Mouse (Mus musculus) neural tube, embryonic 12.5 days (tissue): ENCODE data around the gene Chuk. TPM values are rescaled to one million over a fixed set of nuclear protein-coding genes. Genes with fewer than 3 reads are reported as not detected.

ENCODE experiments used
- ATAC-seq: fragments of 200-750 bp; cut with Nextera tagmentation; 2 replicates; pipeline ENCODE4 v1.8.0; 2017; ENCODE audit warnings: low read depth, mild to moderate bottlenecking, moderate TSS enrichment, moderate library complexity; ENCODE audit not compliant: low FRiP score
- H3K27ac ChIP-seq: fragments of 300-500 bp; sonication (generic); 2 replicates; pipeline ENCODE4 v1.5.1; 2016
- H3K27me3 ChIP-seq: fragments of 300-500 bp; sonication (generic); replicated peaks from 2 replicates; pipeline ENCODE4 v1.6.1; 2016; ENCODE audit warnings: mild to moderate bottlenecking
- H3K36me3 ChIP-seq: fragments of 300-500 bp; sonication (generic); 2 replicates; pipeline ENCODE4 v1.6.1; 2016; ENCODE audit warnings: mild to moderate bottlenecking
- H3K4me1 ChIP-seq: fragments of 300-500 bp; sonication (generic); 2 replicates; pipeline ENCODE4 v1.6.1; 2016
- H3K4me2 ChIP-seq: fragments of 300-500 bp; sonication (generic); replicated peaks from 2 replicates; pipeline ENCODE4 v1.6.1; 2016; ENCODE audit warnings: mild to moderate bottlenecking
- H3K4me3 ChIP-seq: fragments of 300-500 bp; sonication (generic); 2 replicates; pipeline ENCODE4 v1.5.1; 2016
- H3K9ac ChIP-seq: fragments of 300-500 bp; sonication (generic); 2 replicates; pipeline ENCODE4 v1.6.1; 2016; ENCODE audit warnings: mild to moderate bottlenecking
- H3K9me3 ChIP-seq: fragments of 300-500 bp; sonication (generic); 2 replicates; pipeline ENCODE4 v1.6.1; 2016; ENCODE audit warnings: mild to moderate bottlenecking
- WGBS: fragments of 180-500 bp; shearing (Covaris S2); methylation state at CpG from one replicate; pipeline ENCODE4 v1.1.7; 2016; 5-methylcytosine and 5-hydroxymethylcytosine counted together
- polyA plus RNA-seq: library from polyadenylated mRNA; unstranded; fragments of >200 nt; fragmentation: Nextera tagmentation; extraction: Ambion mirVana; gene quantifications from 2 replicates; pipeline ENCODE4 v1.2.1, GENCODE M21; 2016

Chuk gene
- polyA plus RNA-seq, 1 experiment from 2014 or later = 69.1 TPM

DNA sequence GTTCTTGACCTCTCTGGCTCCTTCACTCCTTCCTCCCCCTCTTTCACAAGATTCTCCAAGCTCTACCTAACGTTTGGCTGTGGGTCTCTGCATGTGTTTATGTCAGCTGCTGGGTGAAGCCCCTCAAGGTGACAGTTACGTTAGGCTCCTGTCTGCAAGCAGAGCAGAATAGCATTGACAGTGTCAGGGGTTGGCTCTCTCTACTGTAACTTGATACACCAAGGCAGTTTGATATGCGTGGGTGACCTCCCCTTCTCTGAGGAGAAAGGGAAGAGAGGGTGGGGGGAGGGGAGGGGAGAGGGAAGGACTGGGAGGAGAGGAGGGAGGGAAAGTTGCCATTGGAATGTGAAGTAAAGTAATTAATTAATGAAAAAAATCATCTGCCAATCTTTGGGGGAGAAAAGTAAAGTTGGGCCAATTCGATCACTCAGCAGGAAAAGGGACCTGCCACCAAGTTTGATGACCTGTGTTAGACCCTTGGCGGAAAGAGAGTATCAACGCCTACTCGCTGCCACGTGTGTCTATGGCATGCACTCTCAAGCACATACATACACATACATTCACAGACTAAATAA is 80.2 kb downstream of the Chuk start:
- Histone ChIP-seq H3K27ac (no peak overlapping the region), H3K4me1 (no peaks in the 10 kb centered on the region), H3K9ac (no peak overlapping the region), H3K4me2 (no peak overlapping the region), H3K27me3 (no peaks in the 10 kb centered on the region), H3K4me3 (no peak overlapping the region), H3K36me3 (no peaks in the 10 kb centered on the region), H3K9me3 (no peaks in the 10 kb centered on the region)
- WGBS = 70% methylated on average over 8 of the region's 8 CpGs
- no peak for ATAC-seq

DNA sequence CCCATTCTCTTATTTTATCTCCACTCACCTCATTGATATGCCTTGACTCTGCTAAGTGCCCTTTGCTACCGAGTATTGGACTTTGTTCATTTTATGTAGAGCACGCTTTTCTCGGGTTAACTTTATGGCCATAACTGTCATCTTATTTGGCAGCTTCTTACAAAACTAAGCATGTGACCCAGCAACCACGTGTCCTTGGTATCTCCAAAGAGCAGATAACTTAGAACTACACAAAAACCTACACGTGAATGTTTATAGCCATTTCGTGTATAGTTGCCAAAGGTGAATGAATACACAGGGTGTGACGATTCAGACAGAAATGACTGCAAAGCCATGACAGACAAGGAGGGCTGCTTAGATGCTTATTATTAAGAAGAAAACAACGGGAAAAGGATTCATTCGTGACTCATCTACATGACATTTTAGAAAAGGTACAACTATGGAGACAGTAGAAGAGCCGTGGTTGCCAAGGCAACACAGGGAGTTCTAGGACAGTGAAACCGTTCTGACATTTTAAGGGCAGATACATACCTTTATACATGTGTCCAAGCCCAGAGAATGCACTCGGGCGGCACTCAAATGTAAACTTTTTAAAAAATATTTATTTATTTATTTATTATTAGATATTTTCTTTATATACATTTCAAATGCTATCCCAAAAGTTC is 82.2 kb downstream of the Chuk start:
- Histone ChIP-seq H3K4me3 (no peak overlapping the region), H3K27ac (no peak overlapping the region), H3K27me3 (no peaks in the 10 kb centered on the region), H3K4me1 (no peaks in the 10 kb centered on the region), H3K9ac (no peak overlapping the region), H3K9me3 (no peaks in the 10 kb centered on the region), H3K4me2 (no peak overlapping the region), H3K36me3 (no peaks in the 10 kb centered on the region)
- no peak for ATAC-seq
- WGBS = 90% methylated on average over 13 of the region's 13 CpGs

Other genes starting within 250 kb of the Chuk start
- gene Dnmbp, start 167.3 kb downstream of the Chuk start, polyA plus RNA-seq = 14.6 and 14.8 TPM in 2 replicates
- gene Cpn1, start 120.9 kb downstream of the Chuk start, polyA plus RNA-seq = 0.30 and 0.47 TPM in 2 replicates
- not detected in 2 replicates for gene Cyp2c23, start 78.3 kb downstream of the Chuk start, polyA plus RNA-seq
- gene Erlin1, start 37.7 kb downstream of the Chuk start, polyA plus RNA-seq = 18.4 and 20.6 TPM in 2 replicates
- 33.8 and 35.8 TPM in 2 replicates for gene Cwf19l1, start 28.4 kb upstream of the Chuk start, polyA plus RNA-seq
- gene Bloc1s2, start 39.0 kb upstream of the Chuk start, polyA plus RNA-seq = 136 and 138 TPM in 2 replicates
- gene Pkd2l1, start 85.0 kb upstream of the Chuk start, polyA plus RNA-seq = 1.8 and 1.9 TPM in 2 replicates
- gene Scd3, start 95.8 kb upstream of the Chuk start, polyA plus RNA-seq = 1.3 and 1.6 TPM in 2 replicates
- 353 and 371 TPM in 2 replicates for gene Scd2, start 186.2 kb upstream of the Chuk start, polyA plus RNA-seq
- 0.05 and 0.08 TPM in 2 replicates for gene Scd4, start 225.6 kb upstream of the Chuk start, polyA plus RNA-seq